Mouse (Mus musculus): ENCODE measurements around the gene Bsx. TPM values are rescaled to one million over a fixed set of nuclear protein-coding genes. Genes with fewer than 3 reads are reported as not detected.

The Bsx gene
- not detected for polyA plus RNA-seq (2017; shearing (Covaris generic))

DNA sequence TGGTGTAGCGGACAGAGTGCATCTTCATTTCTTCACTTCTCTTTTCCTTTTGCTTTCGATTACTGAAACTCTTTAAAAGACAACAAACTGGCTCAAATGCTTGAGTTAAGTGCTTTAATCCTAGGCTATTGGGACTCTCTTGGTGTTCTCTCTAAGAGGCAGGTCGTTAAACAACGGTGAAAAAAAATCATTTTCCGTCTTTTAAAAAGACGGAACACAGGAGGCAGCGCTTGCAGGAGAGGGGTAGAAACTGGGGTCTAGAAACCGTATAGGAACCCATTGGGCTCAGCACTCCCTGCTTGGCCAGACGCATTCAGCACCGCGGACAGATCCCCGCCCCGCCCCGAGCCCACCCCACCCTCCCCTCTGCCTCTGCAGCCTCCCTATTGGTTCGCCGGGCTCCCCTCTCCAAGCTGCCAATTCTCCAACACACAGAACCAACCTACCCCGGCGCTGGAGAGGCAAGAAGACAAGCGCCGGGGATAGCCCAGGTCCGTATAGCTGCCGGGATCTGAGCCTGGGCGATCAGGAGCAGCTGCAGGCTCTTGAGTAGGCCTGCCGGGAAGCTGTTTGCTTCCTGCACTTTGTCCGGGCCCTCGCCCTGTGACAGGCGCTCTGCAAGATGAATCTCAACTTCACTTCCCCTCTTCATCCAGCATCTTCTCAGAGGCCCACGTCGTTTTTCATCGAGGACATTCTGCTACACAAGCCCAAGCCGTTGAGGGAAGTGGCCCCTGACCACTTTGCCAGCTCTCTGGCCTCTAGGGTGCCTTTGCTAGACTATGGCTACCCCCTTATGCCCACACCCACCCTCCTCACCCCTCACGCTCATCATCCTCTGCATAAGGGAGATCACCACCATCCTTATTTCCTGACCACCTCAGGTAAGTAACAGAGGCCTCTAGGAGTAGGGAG is at the start of gene Bsx:
Gene Bsx, plus strand, starts transcription at position 572 of the 915 bp plus-strand sequence.

Other genes with a start within 250 kb of the Bsx start
- gene Gm21915, start 203.5 kb upstream of the Bsx start, polyA plus RNA-seq (2017; shearing (Covaris generic)), result not detected
- gene Clmp, start 188.2 kb upstream of the Bsx start, polyA plus RNA-seq (2017; shearing (Covaris generic)), result 0.17 TPM
- 3,615 TPM for gene Hspa8, start 73.1 kb upstream of the Bsx start, polyA plus RNA-seq (2017; shearing (Covaris generic))
- gene Jhy, start 90.0 kb downstream of the Bsx start, polyA plus RNA-seq (2017; shearing (Covaris generic)), result not detected
- gene Crtam, start 130.5 kb downstream of the Bsx start, polyA plus RNA-seq (2017; shearing (Covaris generic)), result 4.6 TPM

All from naive thymus-derived CD4-positive, alpha-beta T cell, adult 5 months (primary cell).